ENCODE assay signal across 9 mouse cellular contexts in the genomic region with DNA sequence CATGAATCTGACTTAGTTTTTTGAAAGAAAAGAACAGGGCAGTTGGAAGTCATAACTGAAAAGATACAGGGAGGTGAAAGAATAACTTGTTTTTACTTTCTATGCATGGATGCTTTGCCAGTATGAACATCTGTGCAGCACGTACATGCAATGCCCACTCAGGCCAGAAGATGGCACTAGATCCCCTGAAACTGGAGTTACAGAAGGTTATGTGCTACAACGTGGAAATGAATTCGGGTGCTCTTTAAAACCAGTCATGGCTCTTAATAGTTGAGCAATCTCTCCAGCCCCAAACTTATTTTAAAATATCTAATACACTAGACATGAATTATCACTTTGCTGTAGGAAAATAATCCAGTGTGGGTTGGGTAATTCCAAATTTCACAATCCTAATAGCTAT.
A peak's percentile ranks its signal among the peaks of the same experiment; 100 is the strongest.
DNase-seq lines count a peak whose midpoint lies in the region; ATAC-seq and TF ChIP-seq lines count a peak whose summit lies in the region.
"Had no signal": no experiment of that assay in that cellular context is flagged by ENCODE, and none has a peak within 500 bp of the region (broad histone marks: within the 10 kb centered on the region; RNA-seq: fewer than 3 reads in every experiment).

No protein-coding gene starts in this region.

- in situ Hi-C loops in ES-E14 (cut with MboI; ENCODE audit: low sequenced_read_pairs in 2 of 2, unreplicated experiment in 2 of 2), result no loop called here

- H3K36me3 ChIP-seq in ES-E14 (ENCODE audit: control insufficient read depth, insufficient read depth, low read length, poor library complexity, severe bottlenecking), result no peaks in the 10 kb centered on the region
- H3K36me3 ChIP-seq in lung, embryonic 16.5 days (ENCODE audit: control insufficient read depth, insufficient read depth, low read length), result no peaks in the 10 kb centered on the region
- H3K36me3 ChIP-seq: heart, embryonic 13.5 days had no signal

- intact Hi-C loops in heart, postnatal 10 days (cut with DNase I), result loop anchor here (1.0 to 5.0 kb wide), 4 partner anchors 176 to 453 kb away; no protein-coding TSS in a partner anchor

- H3K9ac ChIP-seq in ES-E14 (ENCODE audit: insufficient read depth, low read depth, low read length, poor library complexity, severe bottlenecking), result no peak overlapping the region
- no peak overlapping the region for H3K9ac ChIP-seq in lung, embryonic 16.5 days (ENCODE audit: low read length)
- H3K9ac ChIP-seq: heart, embryonic 13.5 days had no signal

- peak; percentile 69 for TF ChIP-seq CTCF in bone marrow, adult 2 months (IDR thresholded peaks at IDR 0.05; ENCODE audit: control insufficient read depth, insufficient read depth, low read length)

- no peak overlapping the region for H3K4me2 ChIP-seq in lung, embryonic 16.5 days (ENCODE audit: low read depth, low read length)
- H3K4me2 ChIP-seq: heart, embryonic 13.5 days had no signal

- H3K4me1 ChIP-seq in ES-E14 (ENCODE audit: control insufficient read depth in 2 of 2, insufficient read depth in 2 of 2, low read length in 2 of 2, poor library complexity in 1 of 2), result no peaks in the 10 kb centered on the region
- no peaks in the 10 kb centered on the region for H3K4me1 ChIP-seq in bone marrow, adult 2 months (ENCODE audit: control insufficient read depth, insufficient read depth, low read length)
- H3K4me1 ChIP-seq in lung, embryonic 16.5 days (replicated peaks; ENCODE audit: control insufficient read depth, insufficient read depth, low read length), result no peaks in the 10 kb centered on the region
- H3K4me1 ChIP-seq: heart, embryonic 13.5 days had no signal

- TF ChIP-seq POLR2A in bone marrow, adult 2 months (IDR thresholded peaks at IDR 0.05; ENCODE audit: borderline replicate concordance, control insufficient read depth, low read depth, low read length), result no peak

- peak; percentile 79 for ATAC-seq in lung, embryonic 16.5 days (ENCODE audit: low read depth)

- H3K27me3 ChIP-seq in lung, embryonic 16.5 days (ENCODE audit: control insufficient read depth, insufficient read depth, low read depth, low read length), result no peaks in the 10 kb centered on the region
- H3K27me3 ChIP-seq: heart, embryonic 13.5 days had no signal

- peak; percentile 59 for DNase-seq in ES-E14 (ENCODE audit: low read depth, low spot score)
- peak; percentile 7 for DNase-seq in fat pad, adult 2 months (ENCODE audit: extremely low read depth, low read depth, low spot score)
- DNase-seq in heart, postnatal 10 days, result peak; percentile 90 to 94
- peak; percentile 71 to 95 for DNase-seq in layer of hippocampus, adult 18-20 months (ENCODE audit: low spot score in 2 of 2)
- DNase-seq in right cerebral cortex, postnatal 10 days (ENCODE audit: low spot score in 2 of 2), result peak; percentile 86 to 91
- peak; percentile 77 to 88 for DNase-seq in urinary bladder, postnatal 36 days (ENCODE audit: low spot score in 2 of 2)

- WGBS in bone marrow, adult 2 months, result 4% methylated on average over 3 of the region's 3 CpGs
- 7% methylated on average over 3 of the region's 3 CpGs for WGBS in lung, embryonic 16.5 days

- no peak overlapping the region for H3K4me3 ChIP-seq in ES-E14 (ENCODE audit: insufficient read depth in 1 of 2, low read depth in 1 of 2, low read length in 2 of 2, poor library complexity in 1 of 2, severe bottlenecking in 1 of 2)
- no peak overlapping the region for H3K4me3 ChIP-seq in bone marrow, adult 2 months (replicated peaks; ENCODE audit: control insufficient read depth, low read depth, low read length)
- H3K4me3 ChIP-seq in lung, embryonic 16.5 days (ENCODE audit: low read length), result no peak overlapping the region
- H3K4me3 ChIP-seq: heart, embryonic 13.5 days had no signal

- H3K9me3 ChIP-seq in ES-E14 (ENCODE audit: control insufficient read depth, insufficient read depth, low read depth, low read length), result no peaks in the 10 kb centered on the region
- H3K9me3 ChIP-seq in lung, embryonic 16.5 days (ENCODE audit: control insufficient read depth, low read length), result no peaks in the 10 kb centered on the region
- H3K9me3 ChIP-seq: heart, embryonic 13.5 days had no signal

- H3K27ac ChIP-seq in ES-E14 (ENCODE audit: insufficient read depth, low read depth, low read length, poor library complexity, severe bottlenecking), result no peak overlapping the region
- H3K27ac ChIP-seq in bone marrow, adult 2 months (ENCODE audit: control insufficient read depth, insufficient read depth, low read depth, low read length, poor library complexity), result no peak overlapping the region
- no peak overlapping the region for H3K27ac ChIP-seq in lung, embryonic 16.5 days (ENCODE audit: low read length)
- H3K27ac ChIP-seq: heart, embryonic 13.5 days had no signal

TF ChIP-seq in ES-E14, 5 proteins besides CTCF, POLR2A, EP300 and RAD21:
- no peak for TF ChIP-seq CHD2 (IDR thresholded peaks at IDR 0.05; ENCODE audit: low read depth, low read length)
- no peak for TF ChIP-seq HCFC1 (IDR thresholded peaks at IDR 0.05; ENCODE audit: borderline replicate concordance, insufficient read depth, low read length)
- TF ChIP-seq MAFK (IDR thresholded peaks at IDR 0.05; ENCODE audit: insufficient read depth, low read depth, low read length), result no peak
- 0 out of 2 replicates have a peak, but pooled peaks have one; percentile 6 for TF ChIP-seq ZNF384 (IDR thresholded peaks at IDR 0.05; ENCODE audit: low read depth, low read length)
- peak; percentile 72 for TF ChIP-seq ZC3H11A (IDR thresholded peaks at IDR 0.05; ENCODE audit: borderline replicate concordance, low read depth, low read length)

Comparison
In these comparisons a context has a peak if more than half of its experiments do, and no peak if none do; other contexts are left out.
1. DNase-seq: peak in every context shown above with its lines; median percentile 92 in heart, postnatal 10 days; 88 in right cerebral cortex, postnatal 10 days; 83 in layer of hippocampus, adult 18-20 months; 82 in urinary bladder, postnatal 36 days; 59 in ES-E14; 7 in fat pad, adult 2 months.